Mouse (Mus musculus) midbrain, embryonic 11.5 days (tissue): ENCODE measurements around the gene Immt. TPM values are rescaled to one million over a fixed set of nuclear protein-coding genes. Genes with fewer than 3 reads are reported as not detected.
A peak's percentile ranks its signal among the peaks of the same experiment; 100 is the strongest.

ENCODE experiments used
- ATAC-seq: fragments of 200-750 bp; cut with Nextera tagmentation; 2 replicates; pipeline ENCODE4 v1.8.0; 2017; ENCODE audit warnings: moderate TSS enrichment, moderate library complexity; ENCODE audit not compliant: low FRiP score
- DNase-seq: peaks from one replicate; pipeline ENCODE4 v3.0.0; 2015; ENCODE audit warnings: low spot score; ENCODE audit errors: missing footprints
- H3K27ac ChIP-seq: fragments of 300-500 bp; sonication (generic); 2 replicates; pipeline ENCODE4 v1.5.1; 2014; ENCODE audit warnings: low read depth, low read length
- H3K27me3 ChIP-seq: fragments of 300-500 bp; sonication (generic); 2 replicates; pipeline ENCODE4 v1.6.1; 2014; ENCODE audit warnings: mild to moderate bottlenecking, low read length, moderate library complexity, mixed read lengths; ENCODE audit not compliant: control insufficient read depth, insufficient read depth
- H3K36me3 ChIP-seq: fragments of 300-500 bp; sonication (generic); 2 replicates; pipeline ENCODE4 v1.6.1; 2014; ENCODE audit warnings: mild to moderate bottlenecking, low read length, moderate library complexity, mixed read lengths; ENCODE audit not compliant: control insufficient read depth, insufficient read depth
- H3K4me1 ChIP-seq: fragments of 300-500 bp; sonication (generic); 2 replicates; pipeline ENCODE4 v1.6.1; 2014; ENCODE audit warnings: low read length; ENCODE audit not compliant: control insufficient read depth, insufficient read depth
- H3K4me2 ChIP-seq: fragments of 300-500 bp; sonication (generic); 2 replicates; pipeline ENCODE4 v1.6.1; 2014; ENCODE audit warnings: mild to moderate bottlenecking, moderate library complexity
- H3K4me3 ChIP-seq: fragments of 300-500 bp; sonication (generic); 2 replicates; pipeline ENCODE4 v1.5.1; 2014; ENCODE audit warnings: low read depth, low read length
- H3K9ac ChIP-seq: fragments of 300-500 bp; sonication (generic); 2 replicates; pipeline ENCODE4 v1.6.1; 2014; ENCODE audit warnings: low read length
- H3K9me3 ChIP-seq: fragments of 300-500 bp; sonication (generic); 2 replicates; pipeline ENCODE4 v1.6.1; 2016; ENCODE audit warnings: low read length; ENCODE audit not compliant: control insufficient read depth
- WGBS: fragments of 180-500 bp; shearing (Covaris S2); extraction: QIAGEN DNeasy Blood & Tissue Kit; methylation state at CpG from one replicate; pipeline ENCODE4 v1.1.7; 2014; 5-methylcytosine and 5-hydroxymethylcytosine counted together
- polyA plus RNA-seq: library from polyadenylated mRNA; unstranded; fragments of >200 nt; fragmentation: Nextera tagmentation; extraction: Ambion mirVana; gene quantifications from 2 replicates; pipeline ENCODE4 v1.2.1, GENCODE M21; 2014

Gene Immt
- polyA plus RNA-seq: 186 and 205 TPM in 2 replicates

DNA sequence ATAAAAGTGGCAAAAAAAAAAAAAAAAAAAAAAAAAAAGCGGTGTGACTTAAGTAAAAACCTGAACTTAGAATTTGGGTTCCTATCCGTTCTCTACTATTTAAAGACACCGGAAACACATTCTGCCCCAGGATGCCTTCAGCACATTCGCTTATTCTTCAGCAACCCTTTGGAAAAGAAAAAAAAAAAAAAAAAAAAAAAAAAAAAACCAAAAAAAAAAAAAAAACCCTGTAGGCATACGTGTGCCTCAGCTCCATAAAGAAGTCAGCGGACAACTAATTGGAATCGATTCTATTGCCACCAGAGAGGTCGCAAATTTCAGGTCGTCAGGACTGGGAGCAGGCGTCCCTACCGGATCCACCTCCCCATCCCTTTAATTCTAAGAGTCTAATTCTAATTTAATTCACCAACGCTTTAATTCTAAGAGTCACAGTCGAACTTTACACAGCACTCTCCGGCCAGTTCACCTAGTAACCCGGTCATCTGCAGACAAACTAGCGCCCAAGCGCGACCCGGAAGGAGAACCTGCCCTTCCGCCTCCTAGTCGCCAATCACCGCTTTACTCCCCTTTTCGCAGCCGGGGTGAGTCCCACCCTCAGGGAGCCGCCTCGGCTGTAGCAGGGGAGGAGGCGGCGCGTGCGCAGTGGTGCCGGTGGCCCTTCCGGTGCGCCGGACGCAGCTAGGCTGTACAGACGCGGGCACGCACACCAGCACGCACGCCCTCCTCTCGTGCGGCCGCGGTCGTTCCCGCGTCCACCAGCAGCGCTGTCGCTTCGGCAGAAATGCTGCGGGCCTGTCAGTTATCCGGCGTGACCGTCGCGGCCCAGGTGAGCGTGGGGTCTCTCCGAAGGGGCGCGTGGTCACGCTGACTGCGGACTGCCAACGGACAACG is at the start of gene Immt:
Gene Immt (plus strand): TSS at position 642 of the 891 bp plus-strand sequence.
- Histone ChIP-seq H3K4me3 (peak within 1 kb of the TSS; percentile 95), H3K27me3 (no peaks in the 10 kb centered on the region), H3K9ac (peak within 1 kb of the TSS; percentile 84), H3K9me3 (no peaks in the 10 kb centered on the region), H3K27ac (peak within 1 kb of the TSS; percentile 47), H3K4me2 (peak within 1 kb of the TSS; percentile 70), H3K4me1 (peaks cover 9% of the 10 kb centered on the region), H3K36me3 (0 out of 2 replicates have a peak, but pooled peaks cover 2% of the 10 kb centered on the region)
- DNase-seq: peak; percentile 100
- WGBS: under 1% methylated on average over 64 of the region's 64 CpGs
- peak; percentile 99 for ATAC-seq

DNA sequence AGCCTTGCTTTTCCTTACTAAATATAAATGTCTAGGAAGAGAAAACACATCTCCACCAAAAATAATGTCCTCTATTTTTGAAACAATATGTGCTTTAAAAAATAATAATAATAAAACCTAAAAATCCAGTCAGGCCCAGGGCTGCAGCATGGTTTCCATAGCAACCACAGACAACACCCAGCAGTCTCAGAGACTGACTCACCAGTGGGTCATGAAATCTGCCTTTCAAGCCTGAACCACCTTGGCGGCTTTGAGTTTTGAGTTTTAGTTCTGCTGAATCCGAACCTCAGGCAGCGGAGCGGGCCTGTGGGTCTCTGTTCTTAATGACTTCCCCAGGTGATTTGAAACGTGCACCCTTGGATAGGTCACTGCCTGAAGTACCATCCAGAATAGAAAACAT is 48.0 kb upstream of the Immt start:
- Histone ChIP-seq H3K27me3 (no peaks in the 10 kb centered on the region), H3K9me3 (no peaks in the 10 kb centered on the region), H3K4me3 (no peak overlapping the region), H3K27ac (no peak overlapping the region), H3K36me3 (no peaks in the 10 kb centered on the region), H3K9ac (no peak overlapping the region), H3K4me1 (no peaks in the 10 kb centered on the region), H3K4me2 (no peak overlapping the region)
- DNase-seq (no peak), ATAC-seq (no peak)
- WGBS: 88% methylated on average over 5 of the region's 5 CpGs

DNA sequence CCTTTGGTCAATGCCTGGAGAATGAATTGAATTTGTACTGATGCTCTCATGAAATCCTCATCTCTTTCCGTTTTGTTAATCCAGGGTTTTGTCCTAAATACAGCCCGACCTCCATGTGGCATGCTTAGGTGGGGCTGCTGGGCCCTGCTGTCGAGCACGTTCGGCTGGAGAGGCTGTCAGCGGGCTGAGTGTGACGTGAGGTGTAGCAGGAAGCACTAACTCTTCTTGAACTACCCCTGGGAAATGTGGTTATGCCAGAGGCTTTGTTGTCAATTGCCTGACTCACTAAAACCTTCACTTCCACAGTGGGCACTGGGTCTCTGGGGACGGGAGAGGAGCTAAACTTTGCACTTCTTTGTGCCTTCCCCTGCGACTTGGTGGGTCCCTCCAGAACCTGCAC is 42.8 kb upstream of the Immt start:
- Histone ChIP-seq H3K27ac (no peak overlapping the region), H3K9ac (no peak overlapping the region), H3K36me3 (no peaks in the 10 kb centered on the region), H3K9me3 (no peaks in the 10 kb centered on the region), H3K27me3 (no peaks in the 10 kb centered on the region), H3K4me1 (no peaks in the 10 kb centered on the region), H3K4me3 (no peak overlapping the region), H3K4me2 (no peak overlapping the region)
- DNase-seq (no peak), ATAC-seq (no peak)
- 85% methylated on average over 9 of the region's 9 CpGs for WGBS

DNA sequence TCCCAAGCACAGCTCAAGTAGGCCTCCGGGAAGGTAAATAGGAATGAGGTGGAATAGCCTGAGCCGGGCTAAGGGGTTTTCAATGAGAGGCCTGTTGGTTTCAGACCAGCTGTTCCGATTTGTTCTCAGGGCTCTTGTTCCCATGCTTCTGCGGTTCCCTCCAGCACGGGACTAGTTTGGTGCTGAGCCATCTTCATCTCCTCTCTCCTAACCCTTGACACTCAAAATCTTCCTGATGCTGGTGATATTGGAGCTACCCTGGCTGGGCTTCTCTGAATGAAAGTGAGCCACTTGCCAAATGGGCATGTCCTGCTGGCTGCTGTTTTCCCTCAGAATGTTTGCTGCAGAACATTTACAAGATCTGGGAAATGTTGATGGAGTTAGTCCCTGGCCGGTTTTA is 39.4 kb upstream of the Immt start:
- 92% methylated on average over 6 of the region's 6 CpGs for WGBS
- DNase-seq (no peak), ATAC-seq (no peak)
- H3K4me2 ChIP-seq: no peak overlapping the region
- no peak overlapping the region for H3K4me3 ChIP-seq
- H3K4me1 ChIP-seq: no peaks in the 10 kb centered on the region
- H3K27me3 ChIP-seq: no peaks in the 10 kb centered on the region
- H3K27ac ChIP-seq: no peak overlapping the region
- H3K9me3 ChIP-seq: no peaks in the 10 kb centered on the region
- no peaks in the 10 kb centered on the region for H3K36me3 ChIP-seq
- H3K9ac ChIP-seq: no peak overlapping the region

DNA sequence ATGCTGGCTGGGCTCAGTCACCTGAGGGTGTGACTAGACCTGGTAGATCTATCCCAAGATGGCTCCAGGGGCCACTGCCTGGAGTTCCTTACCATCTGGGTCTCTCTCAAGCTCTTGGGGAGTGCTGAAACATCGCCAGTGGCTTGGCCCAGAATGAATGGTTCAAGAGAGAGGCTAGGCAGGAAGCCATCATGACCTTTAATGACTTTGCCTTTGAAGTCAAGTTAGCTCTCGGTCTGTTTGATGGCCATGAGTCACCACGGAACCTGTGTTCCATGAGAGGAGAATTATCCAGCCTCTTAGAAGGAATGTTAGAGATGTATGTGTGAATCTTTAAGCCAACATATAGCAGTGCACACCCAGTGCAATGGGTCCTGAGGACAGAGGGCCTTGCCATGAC is 31.7 kb upstream of the Immt start:
- H3K27ac ChIP-seq: no peak overlapping the region
- WGBS: 92% methylated on average over 3 of the region's 3 CpGs

DNA sequence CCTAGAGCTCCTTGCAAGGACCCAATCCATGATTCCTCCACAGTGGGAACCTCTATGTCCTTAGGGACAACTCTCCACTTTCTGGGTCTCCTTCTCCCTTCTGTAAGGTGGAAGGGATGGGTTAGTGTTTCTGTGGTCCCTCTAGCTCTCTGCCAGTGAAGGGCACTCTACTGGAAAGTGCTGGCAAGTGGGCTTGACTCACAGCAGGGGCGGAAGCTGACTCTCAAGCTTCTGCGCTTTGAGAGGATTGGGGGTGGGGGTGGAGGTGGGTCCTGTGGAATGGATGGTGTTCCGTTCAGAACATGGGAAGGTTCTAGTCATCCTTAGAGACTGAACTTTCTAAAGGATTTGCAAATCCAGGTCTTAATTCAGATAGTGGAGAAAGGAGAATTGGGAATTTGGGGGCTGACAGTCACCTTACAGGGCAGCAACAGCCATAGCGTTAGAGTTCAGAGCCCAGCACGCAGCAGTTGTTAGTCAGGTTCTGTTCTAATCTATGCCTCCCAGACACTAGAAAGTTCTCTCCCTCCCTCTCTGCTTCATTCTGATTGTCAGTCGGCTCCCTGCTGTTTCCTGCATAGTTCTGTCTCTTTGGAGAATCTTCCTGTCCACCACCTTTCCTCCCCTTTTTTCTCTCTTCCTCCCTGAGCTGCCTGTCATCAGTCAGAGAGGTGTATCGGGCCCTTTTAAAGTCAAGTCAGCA is 30.0 kb upstream of the Immt start:
- 63% methylated on average over 7 of the region's 7 CpGs for WGBS
- Histone ChIP-seq H3K27me3 (no peaks in the 10 kb centered on the region), H3K4me1 (no peaks in the 10 kb centered on the region), H3K36me3 (no peaks in the 10 kb centered on the region), H3K9me3 (no peaks in the 10 kb centered on the region), H3K27ac (no peak overlapping the region), H3K9ac (no peak overlapping the region), H3K4me3 (no peak overlapping the region), H3K4me2 (no peak overlapping the region)
- no peak for ATAC-seq
- DNase-seq: peak; percentile 45

More for the DNA sequence above, 31.7 kb upstream of the Immt start:
- no peaks in the 10 kb centered on the region for H3K36me3 ChIP-seq
- H3K4me3 ChIP-seq: no peak overlapping the region
- no peak overlapping the region for H3K4me2 ChIP-seq
- no peaks in the 10 kb centered on the region for H3K4me1 ChIP-seq
- H3K9me3 ChIP-seq: no peaks in the 10 kb centered on the region
- DNase-seq (peak; percentile 44), ATAC-seq (no peak)
- H3K9ac ChIP-seq: no peak overlapping the region
- H3K27me3 ChIP-seq: no peaks in the 10 kb centered on the region

DNA sequence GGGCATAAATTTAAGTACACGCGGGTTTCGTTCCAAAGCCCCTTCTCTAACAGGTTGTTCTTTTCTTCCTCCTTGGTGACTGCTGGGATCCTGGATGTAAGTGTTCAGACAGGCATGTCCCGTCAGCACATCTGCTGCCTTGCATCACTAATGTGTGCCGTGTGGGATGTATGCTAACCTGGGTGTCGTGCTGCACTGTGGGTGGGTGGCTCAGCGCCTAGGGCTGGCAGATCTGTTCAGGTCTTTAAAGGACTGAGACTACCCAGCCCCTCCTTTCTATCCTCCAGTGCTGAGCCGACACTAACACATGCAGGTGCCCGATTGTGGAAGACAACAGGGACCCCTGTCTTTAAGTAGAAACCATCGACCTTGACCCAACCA is 29.4 kb upstream of the Immt start:
- Histone ChIP-seq H3K36me3 (no peaks in the 10 kb centered on the region), H3K27me3 (no peaks in the 10 kb centered on the region), H3K4me1 (no peaks in the 10 kb centered on the region), H3K9ac (no peak overlapping the region), H3K9me3 (no peaks in the 10 kb centered on the region), H3K4me2 (no peak overlapping the region), H3K4me3 (no peak overlapping the region), H3K27ac (no peak overlapping the region)
- DNase-seq (peak; percentile 64), ATAC-seq (no peak)
- WGBS: 76% methylated on average over 10 of the region's 10 CpGs

DNA sequence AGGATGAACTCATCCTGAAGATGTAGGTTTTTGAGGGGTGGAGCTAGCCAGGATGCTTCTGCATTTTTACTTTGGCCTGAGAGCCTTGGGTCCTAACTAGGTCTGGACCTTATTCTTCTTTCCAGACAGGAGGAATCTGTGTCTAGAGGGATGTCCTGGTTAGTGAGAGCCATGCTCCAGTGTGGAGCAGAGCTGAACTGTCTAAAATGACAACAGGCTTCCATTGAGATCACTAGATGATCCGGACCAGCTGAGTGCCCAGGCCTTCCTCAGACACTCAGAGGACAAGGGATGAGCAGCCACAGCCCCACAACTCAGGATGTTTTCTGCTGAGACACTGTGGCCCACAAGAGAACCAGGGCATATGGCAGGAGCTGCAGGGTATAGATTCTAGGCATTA is 27.5 kb upstream of the Immt start:
- Histone ChIP-seq H3K9ac (no peak overlapping the region), H3K4me1 (no peaks in the 10 kb centered on the region), H3K4me2 (no peak overlapping the region), H3K27ac (no peak overlapping the region), H3K4me3 (no peak overlapping the region), H3K9me3 (no peaks in the 10 kb centered on the region), H3K27me3 (no peaks in the 10 kb centered on the region), H3K36me3 (no peaks in the 10 kb centered on the region)
- DNase-seq (peak; percentile 80), ATAC-seq (peak; percentile 43; the same call in 1 of the 2 replicates)
- WGBS: 100% methylated on average over 1 of the region's 1 CpGs
